Mouse (Mus musculus): ENCODE measurements around the gene Mterf4. TPM values are rescaled to one million over a fixed set of nuclear protein-coding genes. Genes with fewer than 3 reads are reported as not detected.

Mterf4 gene
- 1.3 and 3.1 TPM in 2 replicates for polyA plus RNA-seq (2012; rRNA removed)

DNA sequence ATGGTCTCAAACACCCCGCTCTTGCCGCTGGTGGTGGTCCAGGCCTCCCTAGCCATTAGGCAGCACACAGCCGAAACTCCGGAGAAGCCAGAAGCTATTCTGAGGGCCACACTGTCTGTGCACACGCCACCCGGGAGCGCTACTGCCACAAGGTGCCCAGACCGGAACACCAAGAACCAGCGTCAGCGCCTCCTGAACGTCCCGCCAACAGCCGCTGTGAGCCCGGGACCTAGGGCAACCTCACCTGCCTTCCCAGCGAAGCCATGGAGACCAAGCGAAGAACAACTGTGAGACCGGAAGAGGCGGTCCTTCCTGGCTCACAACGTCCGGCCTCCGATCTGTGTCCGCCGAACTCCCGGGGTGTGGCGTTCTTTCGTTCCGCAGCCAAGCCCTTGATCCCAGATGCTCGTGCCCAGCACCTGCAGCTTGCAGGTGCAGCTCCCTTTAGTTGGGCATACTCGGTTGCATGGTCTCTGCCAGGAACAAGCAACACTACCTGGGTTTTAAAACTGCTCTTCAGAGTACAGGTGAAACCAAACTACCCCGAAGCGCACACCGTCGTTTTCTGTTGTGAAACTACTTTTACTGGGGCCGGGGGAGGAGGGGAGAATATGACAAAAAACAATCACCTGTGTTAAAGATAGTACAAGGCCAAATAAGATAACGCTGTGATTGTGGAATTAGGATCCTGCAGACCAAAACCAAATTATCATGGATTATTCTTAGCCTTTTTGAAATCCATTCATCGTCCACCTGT lies at the start of gene Mterf4:
Mterf4 (minus strand) TSS at position 335 of the 757 bp plus-strand sequence.
- Histone ChIP-seq H3K27ac (ENCODE audit: insufficient read depth, low read depth, low read length) (0 out of 2 replicates have a peak within 1 kb of the TSS, but pooled peaks have one; percentile 6), H3K36me3 (ENCODE audit: control insufficient read depth, insufficient read depth, low read length) (peaks cover 13% of the 10 kb centered on the region), H3K4me3 (ENCODE audit: low read depth, low read length) (peak within 1 kb of the TSS; percentile 95), H3K27me3 (ENCODE audit: control insufficient read depth, insufficient read depth, low read length) (no peaks in the 10 kb centered on the region), H3K4me1 (ENCODE audit: control insufficient read depth, insufficient read depth, insufficient read length, low read length) (no peaks in the 10 kb centered on the region)
- TF ChIP-seq CTCF (IDR thresholded peaks at IDR 0.05; ENCODE audit: extremely low read depth, insufficient read length, insufficient replicate concordance, low read depth, low read length) (no peak), POLR2A (IDR thresholded peaks at IDR 0.05; ENCODE audit: low read depth, low read length) (no peak)
- 4% methylated on average over 36 of the region's 36 CpGs for WGBS

DNA sequence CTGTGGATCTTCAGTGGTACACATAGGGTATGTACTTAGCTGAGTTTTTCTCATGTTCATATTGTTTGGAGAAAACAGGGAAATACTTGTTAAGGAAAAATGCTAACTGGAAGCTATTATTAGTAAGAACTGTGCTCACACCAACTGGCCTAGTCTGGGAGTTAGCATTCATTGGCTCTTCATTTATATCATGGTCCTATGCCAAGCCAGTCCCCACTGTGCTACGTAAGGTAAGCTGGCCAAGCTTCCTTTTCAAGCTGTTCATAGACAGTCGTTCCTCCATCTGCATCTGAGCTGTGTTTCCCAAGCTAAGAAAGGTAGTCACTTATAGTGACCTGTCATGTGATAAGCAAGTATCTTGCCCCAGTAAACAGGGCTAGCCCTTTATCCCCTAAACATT lies 47.0 kb upstream of the Mterf4 start:
- no peaks in the 10 kb centered on the region for H3K27me3 ChIP-seq (ENCODE audit: control insufficient read depth, insufficient read depth, low read length)
- 89% methylated on average over 2 of the region's 2 CpGs for WGBS
- TF ChIP-seq CTCF (IDR thresholded peaks at IDR 0.05; ENCODE audit: extremely low read depth, insufficient read length, insufficient replicate concordance, low read depth, low read length) = no peak
- no peak for TF ChIP-seq POLR2A (IDR thresholded peaks at IDR 0.05; ENCODE audit: low read depth, low read length)
- H3K4me1 ChIP-seq (ENCODE audit: control insufficient read depth, insufficient read depth, insufficient read length, low read length) = no peaks in the 10 kb centered on the region
- H3K4me3 ChIP-seq (ENCODE audit: low read depth, low read length) = no peak overlapping the region
- no peak overlapping the region for H3K27ac ChIP-seq (ENCODE audit: insufficient read depth, low read depth, low read length)
- peaks cover 69% of the 10 kb centered on the region for H3K36me3 ChIP-seq (ENCODE audit: control insufficient read depth, insufficient read depth, low read length)

DNA sequence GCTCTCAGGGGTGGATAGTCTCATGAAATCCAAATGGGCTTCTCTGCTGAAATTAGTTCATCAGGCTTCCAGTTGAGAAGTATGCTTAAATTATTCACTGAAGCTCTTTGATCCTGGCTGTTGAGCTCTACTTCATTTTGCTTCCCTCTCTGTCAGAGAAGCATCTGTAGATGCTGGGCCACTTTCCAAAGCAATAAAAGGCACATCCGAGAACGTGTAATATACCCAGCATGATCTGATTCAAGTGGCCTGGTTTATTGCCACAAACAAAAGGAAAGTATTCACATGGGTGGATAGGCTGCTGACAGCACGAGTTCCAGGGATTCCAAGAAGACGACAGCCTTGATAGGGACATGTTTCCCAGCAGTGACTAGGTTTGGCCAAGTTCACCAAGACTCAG lies 44.0 kb upstream of the Mterf4 start:
- whole genome bisulfite sequencing = 30% methylated on average over 4 of the region's 4 CpGs

DNA sequence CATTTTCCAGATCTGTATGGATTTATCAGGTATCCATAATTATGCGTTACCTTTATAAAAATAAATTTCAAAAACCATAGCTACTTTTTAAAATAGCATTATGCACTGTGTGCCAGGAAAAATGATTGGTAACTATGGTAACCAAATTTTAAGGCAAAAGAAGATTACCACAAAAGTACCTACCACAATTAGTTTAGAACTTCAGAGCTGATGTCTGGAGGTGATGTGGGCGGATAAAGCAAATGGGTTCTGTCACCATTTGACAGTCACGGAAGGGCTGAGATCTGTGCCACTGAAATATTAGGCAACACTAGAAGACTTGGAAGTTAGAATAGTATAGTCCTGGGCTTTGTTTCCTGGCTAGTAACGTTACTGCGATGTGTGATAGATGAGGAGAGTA lies 41.5 kb upstream of the Mterf4 start:
- H3K27ac ChIP-seq (ENCODE audit: insufficient read depth, low read depth, low read length) = no peak overlapping the region
- H3K4me1 ChIP-seq (ENCODE audit: control insufficient read depth, insufficient read depth, insufficient read length, low read length) = no peaks in the 10 kb centered on the region; the same call in 1 of the 2 replicates
- WGBS = 87% methylated on average over 5 of the region's 5 CpGs
- H3K4me3 ChIP-seq (ENCODE audit: low read depth, low read length) = no peak overlapping the region
- no peaks in the 10 kb centered on the region for H3K27me3 ChIP-seq (ENCODE audit: control insufficient read depth, insufficient read depth, low read length)
- peaks cover 31% of the 10 kb centered on the region for H3K36me3 ChIP-seq (ENCODE audit: control insufficient read depth, insufficient read depth, low read length)
- no peak for TF ChIP-seq CTCF (IDR thresholded peaks at IDR 0.05; ENCODE audit: extremely low read depth, insufficient read length, insufficient replicate concordance, low read depth, low read length)

More for the DNA sequence above, 44.0 kb upstream of the Mterf4 start:
- Histone ChIP-seq H3K27me3 (ENCODE audit: control insufficient read depth, insufficient read depth, low read length) (no peaks in the 10 kb centered on the region), H3K27ac (ENCODE audit: insufficient read depth, low read depth, low read length) (no peak overlapping the region), H3K4me1 (ENCODE audit: control insufficient read depth, insufficient read depth, insufficient read length, low read length) (no peaks in the 10 kb centered on the region), H3K36me3 (ENCODE audit: control insufficient read depth, insufficient read depth, low read length) (peaks cover 50% of the 10 kb centered on the region), H3K4me3 (ENCODE audit: low read depth, low read length) (no peak overlapping the region)
- TF ChIP-seq CTCF (IDR thresholded peaks at IDR 0.05; ENCODE audit: extremely low read depth, insufficient read length, insufficient replicate concordance, low read depth, low read length) = no peak
- TF ChIP-seq POLR2A (IDR thresholded peaks at IDR 0.05; ENCODE audit: low read depth, low read length) = no peak

DNA sequence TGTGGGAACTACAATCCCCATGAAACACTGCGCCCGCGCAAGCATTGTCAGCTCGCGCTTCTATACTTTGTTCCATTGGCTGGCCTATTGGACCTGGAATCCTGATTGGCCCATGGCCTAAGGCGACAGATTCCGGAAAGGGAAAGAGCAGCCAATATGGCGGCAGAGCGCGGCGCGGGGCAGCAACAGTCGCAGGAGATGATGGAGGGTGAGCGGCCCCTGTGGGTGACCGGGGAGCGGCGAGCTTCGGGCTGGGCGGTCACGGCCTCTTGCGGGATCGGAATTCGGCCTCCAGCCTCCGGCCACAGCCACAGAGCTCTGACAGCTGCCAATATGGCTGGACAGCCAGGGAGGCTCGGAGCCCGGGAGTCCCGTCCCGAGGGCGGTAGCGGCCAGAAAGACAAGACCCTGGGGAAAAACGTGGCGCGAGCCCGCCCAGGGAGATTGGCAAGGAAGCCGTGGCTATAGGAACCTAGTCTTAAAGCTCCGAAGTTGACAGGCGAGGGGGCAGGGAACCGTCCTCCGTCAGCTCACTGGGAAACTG lies 37.9 kb upstream of the Mterf4 start:
- Histone ChIP-seq H3K4me1 (ENCODE audit: control insufficient read depth, insufficient read depth, insufficient read length, low read length) (no peaks in the 10 kb centered on the region; the same call in 1 of the 2 replicates), H3K27ac (ENCODE audit: insufficient read depth, low read depth, low read length) (no peak overlapping the region), H3K4me3 (ENCODE audit: low read depth, low read length) (peak overlapping the region; percentile 67), H3K36me3 (ENCODE audit: control insufficient read depth, insufficient read depth, low read length) (peaks cover 8% of the 10 kb centered on the region), H3K27me3 (ENCODE audit: control insufficient read depth, insufficient read depth, low read length) (no peaks in the 10 kb centered on the region)
- no peak for TF ChIP-seq CTCF (IDR thresholded peaks at IDR 0.05; ENCODE audit: extremely low read depth, insufficient read length, insufficient replicate concordance, low read depth, low read length)
- peak; percentile 70; the same call in 1 of the 2 replicates for TF ChIP-seq POLR2A (IDR thresholded peaks at IDR 0.05; ENCODE audit: low read depth, low read length)
- under 1% methylated on average over 39 of the region's 39 CpGs for WGBS

DNA sequence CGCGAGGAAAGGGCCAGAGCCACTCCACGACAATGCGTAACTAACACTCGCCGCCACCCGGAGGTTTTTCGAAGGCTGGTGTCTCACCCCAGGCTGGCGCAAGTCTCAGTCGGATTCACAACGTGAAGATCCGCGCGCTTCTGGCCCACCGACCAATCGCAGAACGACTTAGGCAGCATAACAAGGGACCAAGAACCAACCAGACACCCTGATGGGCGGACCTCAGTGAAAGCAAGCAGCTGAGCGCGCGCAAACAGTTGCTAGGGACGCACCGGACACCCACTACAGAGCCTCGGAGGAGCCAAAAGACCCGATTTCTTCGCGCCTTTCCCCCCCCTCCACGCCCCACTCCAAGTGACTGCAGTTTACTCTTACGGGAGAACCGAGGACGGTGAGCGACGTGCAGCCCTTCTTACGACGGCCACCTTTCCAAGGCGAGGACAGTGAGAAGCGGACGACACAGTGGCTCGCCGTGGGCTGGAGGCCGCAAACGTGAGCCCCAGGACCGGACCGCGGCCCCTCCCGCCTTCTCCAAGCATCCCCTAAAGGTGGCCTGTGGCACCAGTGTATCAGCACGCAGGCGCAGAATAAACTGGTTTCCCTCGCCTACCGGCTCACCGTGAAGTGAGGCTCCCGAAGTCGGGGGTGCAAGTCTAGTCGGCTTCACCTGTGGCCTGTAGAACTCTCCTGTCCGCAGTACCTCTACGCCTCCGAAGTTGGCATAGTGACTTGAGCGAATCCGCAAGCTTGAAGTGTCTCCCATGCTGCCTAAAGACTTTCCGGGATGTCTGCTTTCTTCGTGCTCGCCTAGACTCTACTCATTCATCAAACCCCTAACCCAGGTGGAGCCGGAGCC lies 37.2 kb upstream of the Mterf4 start, which contains the start of the genes Ppp1r7 and Pask:
Ppp1r7 (plus strand) TSS at position 207 of the 856 bp plus-strand sequence.
Pask (minus strand) TSS at position 835 of the 856 bp plus-strand sequence.
- Histone ChIP-seq H3K27ac (ENCODE audit: insufficient read depth, low read depth, low read length) (no peak within 1 kb of the TSS), H3K4me1 (ENCODE audit: control insufficient read depth, insufficient read depth, insufficient read length, low read length) (no peaks in the 10 kb centered on the region; the same call in 1 of the 2 replicates), H3K36me3 (ENCODE audit: control insufficient read depth, insufficient read depth, low read length) (peaks cover 4% of the 10 kb centered on the region; the same call in 1 of the 2 replicates), H3K27me3 (ENCODE audit: control insufficient read depth, insufficient read depth, low read length) (no peaks in the 10 kb centered on the region), H3K4me3 (ENCODE audit: low read depth, low read length) (peak within 1 kb of the TSS; percentile 67)
- TF ChIP-seq CTCF (IDR thresholded peaks at IDR 0.05; ENCODE audit: extremely low read depth, insufficient read length, insufficient replicate concordance, low read depth, low read length) = no peak
- WGBS = under 1% methylated on average over 63 of the region's 63 CpGs

All from small intestine, adult 2 months (tissue).